Mouse (Mus musculus) bone marrow, adult 2 months (tissue): ENCODE measurements around the gene Slc38a7.

ENCODE experiments used
- CTCF ChIP-seq: fragments of 200-500 bp; IDR thresholded peaks from 2 replicates; pipeline ENCODE4 v1.5.1; 2011; ENCODE audit warnings: low read length, control low read depth; ENCODE audit not compliant: control insufficient read depth, insufficient read depth
- POLR2A ChIP-seq: fragments of 200-500 bp; IDR thresholded peaks from 2 replicates; pipeline ENCODE4 v1.6.1; 2011; ENCODE audit warnings: low read depth, mild to moderate bottlenecking, control low read depth, low read length, borderline replicate concordance; ENCODE audit not compliant: control insufficient read depth

- no peak for TF ChIP-seq CTCF
- TF ChIP-seq POLR2A = no peak
These were observed 32.0 kb upstream of the Slc38a7 start for GRCm38 (mm10) chr8:95885271-95885841.
